Mouse (Mus musculus) kidney, adult 2 months (tissue): ENCODE data around the gene Zfp27. TPM values are rescaled to one million over a fixed set of nuclear protein-coding genes. Genes with fewer than 3 reads are reported as not detected.
"Not testable (repeated sequence)": the region's sequence is repeated elsewhere in the genome, so short reads cannot be mapped to it uniquely, and the experiment has no call there.

Source experiments
- DNase-seq: peaks from one replicate; pipeline ENCODE4 v3.0.0; 2021
- H3K27ac ChIP-seq: fragments of 200-500 bp; 2 replicates; pipeline ENCODE4 v1.5.1; 2012; ENCODE audit warnings: low read depth, low read length, control low read depth, inconsistent platforms; ENCODE audit not compliant: insufficient read depth
- H3K27me3 ChIP-seq: fragments of 200-500 bp; replicated peaks from 2 replicates; pipeline ENCODE4 v1.6.1; 2012; ENCODE audit warnings: mild to moderate bottlenecking, moderate library complexity, low read length, inconsistent platforms; ENCODE audit not compliant: control insufficient read depth, insufficient read depth
- H3K36me3 ChIP-seq: fragments of 200-500 bp; 2 replicates; pipeline ENCODE4 v1.6.1; 2012; ENCODE audit warnings: mild to moderate bottlenecking, moderate library complexity, low read length, inconsistent platforms; ENCODE audit not compliant: control insufficient read depth, insufficient read depth
- H3K4me1 ChIP-seq: fragments of 200-500 bp; 2 replicates; pipeline ENCODE4 v1.6.1; 2011; ENCODE audit warnings: low read length; ENCODE audit not compliant: control insufficient read depth, insufficient read depth
- H3K4me3 ChIP-seq: fragments of 200-500 bp; 2 replicates; pipeline ENCODE4 v1.5.1; 2011; ENCODE audit warnings: mild to moderate bottlenecking, low read depth, low read length, control low read depth; ENCODE audit not compliant: insufficient read depth
- CTCF ChIP-seq: fragments of 200-500 bp; conservative IDR thresholded peaks from 2 replicates; pipeline ENCODE4 v1.5.1; 2011; ENCODE audit warnings: low read depth, mild to moderate bottlenecking, control low read depth, low read length, moderate library complexity, mixed read lengths; ENCODE audit not compliant: insufficient read depth, insufficient read length
- POLR2A ChIP-seq: fragments of 200-500 bp; IDR thresholded peaks from one replicate; pipeline ENCODE4 v1.6.1; 2011; ENCODE audit warnings: low read depth, low read length, control low read depth
- WGBS: fragments of 180-500 bp; shearing (Covaris S2); methylation state at CpG from one replicate; pipeline ENCODE4 v1.1.7; 2018; 5-methylcytosine and 5-hydroxymethylcytosine counted together
- polyA plus RNA-seq: library from polyadenylated mRNA; depleted of rRNA; stranded (reverse); fragments of >200 nt; gene quantifications from 2 replicates; pipeline ENCODE4 v1.2.3, GENCODE M21; 2012

Gene Zfp27
- polyA plus RNA-seq, 1 experiment: 2.4 TPM

- no peak for DNase-seq
- TF ChIP-seq POLR2A: no peak
- no peak for TF ChIP-seq CTCF
- Histone ChIP-seq H3K4me3 (no peak overlapping the region), H3K4me1 (no peaks in the 10 kb centered on the region), H3K27me3 (no peaks in the 10 kb centered on the region), H3K27ac (no peak overlapping the region), H3K36me3 (peaks cover 13% of the 10 kb centered on the region)
- 97% methylated on average over 7 of the region's 7 CpGs for WGBS
Observed at GRCm38 (mm10) chr7:29890501-29890900, 15.9 kb downstream of the Zfp27 start.

- no peak overlapping the region for H3K4me3 ChIP-seq
- TF ChIP-seq CTCF (no peak), POLR2A (no peak)
- no peak for DNase-seq
- H3K27me3 ChIP-seq: no peaks in the 10 kb centered on the region
- H3K4me1 ChIP-seq: no peaks in the 10 kb centered on the region
- H3K36me3 ChIP-seq: no peaks in the 10 kb centered on the region
- WGBS: 73% methylated on average over 7 of the region's 7 CpGs
- no peak overlapping the region for H3K27ac ChIP-seq
Observed at GRCm38 (mm10) chr7:29880916-29881315, 25.5 kb downstream of the Zfp27 start.

- no peak for TF ChIP-seq POLR2A
- no peak for TF ChIP-seq CTCF
- Histone ChIP-seq H3K4me1 (no peaks in the 10 kb centered on the region), H3K4me3 (no peak overlapping the region), H3K27ac (no peak overlapping the region), H3K27me3 (no peaks in the 10 kb centered on the region), H3K36me3 (peaks cover 7% of the 10 kb centered on the region)
- no peak for DNase-seq
- WGBS: 43% methylated on average over 7 of the region's 7 CpGs
Observed at GRCm38 (mm10) chr7:29880056-29880455, 26.3 kb downstream of the Zfp27 start.

- H3K4me3 ChIP-seq, H3K4me1 ChIP-seq, H3K27me3 ChIP-seq, DNase-seq, H3K27ac ChIP-seq: not testable (repeated sequence)
- peaks cover 19% of the 10 kb centered on the region for H3K36me3 ChIP-seq
- WGBS: 97% methylated on average over 9 of the region's 9 CpGs
Observed at GRCm38 (mm10) chr7:29877561-29877960, 28.8 kb downstream of the Zfp27 start.

GRCm38 (mm10) chr7:29874256-29874655 is 32.1 kb downstream of the Zfp27 start:
- TF ChIP-seq POLR2A (no peak), CTCF (no peak)
- DNase-seq: no peak
- Histone ChIP-seq H3K4me1 (no peaks in the 10 kb centered on the region), H3K4me3 (no peak overlapping the region), H3K27ac (no peak overlapping the region), H3K36me3 (peaks cover 19% of the 10 kb centered on the region), H3K27me3 (no peaks in the 10 kb centered on the region)
- WGBS: 96% methylated on average over 10 of the region's 10 CpGs

- Histone ChIP-seq H3K4me3 (no peak overlapping the region), H3K27me3 (no peaks in the 10 kb centered on the region), H3K27ac (no peak overlapping the region), H3K36me3 (no peaks in the 10 kb centered on the region; the same call in 1 of the 2 replicates), H3K4me1 (peaks cover 5% of the 10 kb centered on the region; the same call in 1 of the 2 replicates)
- TF ChIP-seq CTCF: 0 out of 2 replicates have a peak, but pooled peaks have one; percentile 19
- no peak for TF ChIP-seq POLR2A
- WGBS: 92% methylated on average over 7 of the region's 7 CpGs
- no peak for DNase-seq
Observed at GRCm38 (mm10) chr7:29861660-29862059, 44.7 kb downstream of the Zfp27 start.

GRCm38 (mm10) chr7:29859532-29860517 is 46.5 kb downstream of the Zfp27 start, which contains the start of gene Zfp420:
TSS of gene Zfp420 (plus strand) at chr7:29859979.
- H3K27me3 ChIP-seq: no peaks in the 10 kb centered on the region
- DNase-seq: peak; percentile 95
- TF ChIP-seq POLR2A (no peak), CTCF (no peak)
- no peaks in the 10 kb centered on the region for H3K36me3 ChIP-seq
- 3% methylated on average over 32 of the region's 32 CpGs for WGBS
- peaks cover 5% of the 10 kb centered on the region; the same call in 1 of the 2 replicates for H3K4me1 ChIP-seq
- no peak within 1 kb of the TSS for H3K27ac ChIP-seq
- peak within 1 kb of the TSS; percentile 96 for H3K4me3 ChIP-seq
